Mouse (Mus musculus): Measurements from ENCODE around the gene Capza2.
"Not testable (repeated sequence)": the region's sequence is repeated elsewhere in the genome, so short reads cannot be mapped to it uniquely, and the experiment has no call there.

Gene Capza2

DNA sequence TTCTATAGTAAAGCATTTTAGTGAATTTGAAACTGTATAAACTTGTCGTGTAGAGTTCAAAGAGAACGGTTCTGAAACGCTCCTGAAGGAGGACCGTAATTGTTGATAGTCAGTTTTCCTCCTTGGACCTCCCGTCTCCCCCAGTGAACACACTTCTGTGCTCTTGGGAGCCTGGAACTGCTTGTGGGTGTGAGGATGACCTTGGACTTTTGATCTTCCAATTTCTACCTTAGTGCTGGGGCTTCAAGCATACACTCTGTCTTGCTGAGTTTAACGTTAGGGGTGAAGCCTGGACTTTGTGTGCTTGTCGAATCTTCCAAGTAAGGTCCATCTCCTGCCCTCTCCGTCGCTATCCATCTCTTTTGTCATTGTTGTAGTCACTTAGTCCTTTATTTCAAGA is 4.0 kb downstream of the Capza2 start:
- DNase-seq (ENCODE audit: low spot score in 2 of 2): no peak

DNA sequence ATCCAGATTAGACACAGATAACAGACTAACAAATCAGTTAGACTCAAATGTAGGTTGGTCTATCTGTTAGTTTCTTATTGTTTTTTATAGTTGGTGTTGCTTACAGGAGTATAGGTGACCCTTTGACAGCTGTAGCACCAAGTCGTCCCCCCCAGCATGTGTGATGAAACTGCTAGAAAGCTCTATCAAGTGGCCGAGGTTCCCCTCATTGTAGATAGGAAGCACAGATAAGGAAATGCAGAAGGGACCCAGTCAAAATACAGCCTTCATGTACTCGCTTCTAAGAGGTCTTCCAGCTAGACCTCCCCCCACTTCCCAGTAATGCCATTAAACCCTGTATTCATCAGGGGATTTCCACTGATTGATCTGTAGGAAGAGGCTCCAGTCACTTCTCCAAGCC is 6.7 kb downstream of the Capza2 start:
- no peak for DNase-seq (ENCODE audit: low spot score in 2 of 2)

DNA sequence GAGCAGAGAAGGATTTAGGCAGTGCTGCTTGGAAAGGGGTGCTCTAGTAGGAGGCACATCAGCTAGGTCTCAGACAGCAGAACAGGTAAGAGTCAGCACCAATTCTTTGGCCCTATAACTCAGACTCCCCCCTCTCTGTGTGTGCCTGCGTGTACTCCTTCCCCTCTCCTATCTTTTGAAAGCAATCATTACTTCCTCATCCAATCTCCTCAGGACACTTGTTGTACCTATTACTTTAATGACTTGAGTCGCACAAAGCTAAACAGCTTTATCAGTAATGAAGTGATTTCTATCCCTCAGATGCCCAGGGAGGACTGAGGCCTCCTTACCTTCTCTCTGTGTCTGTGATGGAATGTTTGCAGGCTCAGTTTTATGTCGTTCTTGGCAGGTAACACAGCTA is 10.1 kb downstream of the Capza2 start:
- no peak for DNase-seq (ENCODE audit: low spot score in 2 of 2)

DNA sequence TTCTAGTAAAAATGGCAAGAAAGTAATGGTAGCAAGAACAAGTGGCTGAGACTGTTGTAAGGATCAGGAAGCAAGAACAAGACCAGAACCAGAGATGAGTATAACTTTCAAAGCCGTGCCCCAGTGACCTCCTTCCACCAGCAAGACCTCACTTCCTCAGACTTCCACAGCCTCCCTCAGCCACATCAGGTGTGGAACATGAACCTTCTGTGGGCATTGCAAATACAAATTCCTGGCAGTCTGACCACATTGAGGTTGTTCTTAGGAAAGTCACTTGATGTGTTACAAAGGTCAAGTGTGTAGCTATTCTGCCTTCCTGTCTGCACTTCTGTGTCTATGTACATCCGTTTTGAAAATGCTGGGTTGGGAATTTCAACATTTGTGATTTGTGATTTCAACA is 16.1 kb downstream of the Capza2 start:
- DNase-seq (ENCODE audit: low spot score in 2 of 2): no peak

DNA sequence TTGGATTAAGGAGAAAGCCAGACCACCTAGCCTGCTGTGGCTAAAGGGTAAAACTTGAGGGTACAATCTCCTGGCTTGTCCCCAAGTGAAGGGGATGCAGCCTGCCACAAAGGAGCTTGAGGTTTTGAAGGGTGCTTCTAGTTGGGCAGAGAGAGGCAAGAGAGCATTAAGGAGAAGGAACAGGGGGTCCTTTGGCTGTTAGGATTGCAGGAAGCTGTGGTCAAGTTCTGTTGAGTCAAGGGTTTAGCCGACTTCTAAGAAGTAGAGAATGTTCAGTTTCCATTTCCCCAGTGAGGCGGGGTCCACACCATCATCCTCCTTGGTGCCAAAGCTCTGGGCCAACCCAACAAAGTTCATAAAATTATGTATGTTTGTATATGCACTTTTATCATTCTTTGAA is 19.0 kb downstream of the Capza2 start:
- no peak for DNase-seq (ENCODE audit: low spot score in 2 of 2)

DNA sequence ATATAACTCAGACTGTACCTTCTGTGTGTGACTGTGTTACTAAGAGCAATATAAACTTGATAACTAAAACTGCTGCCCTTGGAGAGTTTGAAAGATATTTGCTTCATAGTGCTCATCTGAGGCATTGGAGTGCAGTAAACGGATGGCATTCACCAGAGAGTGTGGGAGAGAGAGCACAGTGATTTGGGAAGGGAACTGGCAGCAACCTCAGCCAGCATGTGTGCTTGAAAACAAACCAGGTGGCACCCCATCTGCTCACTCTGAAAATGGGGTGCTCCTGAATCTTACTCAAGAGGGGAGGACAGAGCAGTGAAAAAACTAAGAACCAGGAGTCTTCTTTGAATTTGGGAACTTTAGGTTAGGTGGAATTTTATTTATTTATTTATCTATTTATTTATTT is 21.3 kb downstream of the Capza2 start:
- no peak for DNase-seq (ENCODE audit: low spot score in 2 of 2)

DNA sequence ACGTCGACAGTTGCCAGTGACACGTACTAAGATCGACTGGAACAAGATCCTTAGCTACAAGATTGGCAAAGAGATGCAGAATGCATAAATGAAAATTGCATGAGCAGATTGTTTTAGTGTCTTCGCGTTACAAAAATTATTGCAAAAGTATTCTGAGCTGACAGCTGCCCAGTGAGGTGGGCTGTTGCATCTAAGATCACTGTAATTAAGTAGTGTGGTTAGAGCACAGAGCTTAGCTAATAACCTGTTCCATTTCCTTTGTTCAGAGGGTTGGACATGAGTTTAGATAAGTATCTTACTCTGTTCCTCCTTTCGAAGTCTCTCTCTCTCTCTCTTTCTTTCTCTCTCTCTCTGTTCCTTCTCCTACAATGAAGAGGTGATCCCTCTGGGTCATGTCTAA is 29.3 kb downstream of the Capza2 start:
- DNase-seq (ENCODE audit: low spot score in 2 of 2): no peak

DNA sequence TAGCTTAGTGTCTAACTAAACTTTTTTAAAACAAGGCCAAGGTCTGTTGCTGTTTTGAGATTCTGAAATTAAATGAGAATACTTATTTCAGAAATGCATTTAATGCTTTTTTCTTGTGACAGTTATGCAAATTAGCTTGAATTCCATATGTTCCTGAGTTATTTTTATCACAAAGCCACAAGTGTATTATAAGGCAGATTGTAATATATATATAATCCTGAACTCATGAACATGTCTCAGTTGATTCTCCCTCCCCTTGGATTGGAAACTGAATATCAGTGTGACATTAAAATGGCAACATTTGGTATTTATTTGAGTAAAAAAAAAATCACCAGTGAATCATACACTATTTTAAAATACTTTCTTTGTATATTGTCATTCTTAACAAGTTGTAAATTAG is 30.0 kb downstream of the Capza2 start:
- no peak for DNase-seq (ENCODE audit: low spot score in 2 of 2)

DNA sequence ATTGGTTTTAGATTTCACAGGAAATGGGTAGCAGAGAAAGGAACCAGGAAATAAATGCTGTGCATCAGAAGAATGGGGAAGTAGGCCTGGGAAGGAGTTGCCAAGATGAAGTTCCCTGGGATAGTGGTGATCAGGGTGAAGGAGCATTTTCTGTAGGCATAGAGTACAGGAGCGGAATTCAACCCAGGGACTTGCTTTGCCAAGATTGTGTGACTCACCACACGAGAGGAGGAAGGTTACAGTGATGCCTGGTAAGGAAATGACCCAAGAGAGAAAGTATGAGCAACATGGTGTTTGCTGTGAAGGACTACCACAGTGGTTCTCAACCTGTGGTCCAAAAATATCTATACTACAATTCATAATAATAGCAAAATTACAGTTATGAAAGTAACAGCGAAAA is 31.8 kb downstream of the Capza2 start:
- DNase-seq (ENCODE audit: low spot score in 2 of 2): no peak

DNA sequence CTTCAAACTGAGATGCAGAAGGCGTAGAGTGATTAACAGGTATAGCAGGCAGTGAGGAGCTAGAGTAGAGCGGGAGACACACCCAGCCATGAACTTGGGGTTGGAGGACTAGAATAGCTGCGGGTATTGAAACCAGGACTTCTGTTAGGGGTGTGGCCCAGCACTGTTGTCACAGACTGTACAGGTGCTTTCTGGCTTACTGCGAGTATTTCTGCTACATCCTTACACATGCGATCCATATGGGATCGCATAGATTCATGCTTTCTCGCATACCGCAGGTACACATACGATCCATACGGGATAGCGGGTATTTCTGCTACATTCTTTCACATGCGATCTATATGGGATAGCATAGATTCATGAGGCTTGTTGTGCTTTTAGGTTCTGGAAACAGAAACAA is 32.3 kb downstream of the Capza2 start:
- DNase-seq (ENCODE audit: low spot score in 2 of 2): no peak

DNA sequence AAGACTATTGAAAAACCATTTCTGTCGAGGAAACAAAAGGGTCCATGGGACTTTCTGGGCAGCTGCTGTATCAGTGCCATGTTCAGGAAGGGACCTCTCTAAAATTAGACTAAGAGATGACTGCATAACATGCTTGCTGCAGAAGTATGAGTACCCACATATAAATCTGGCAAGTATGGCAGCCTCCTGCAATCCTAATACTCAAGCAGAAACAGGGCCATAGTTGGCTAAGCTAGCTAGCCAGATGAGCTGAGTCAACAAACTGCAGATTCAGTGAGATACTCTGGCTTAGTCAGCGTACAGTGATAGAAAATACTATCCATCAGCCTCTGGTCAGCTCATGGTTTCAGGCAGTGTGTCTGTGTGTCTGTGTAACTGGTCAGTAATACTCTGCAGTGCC is 33.8 kb downstream of the Capza2 start:
- DNase-seq (ENCODE audit: low spot score in 2 of 2): no peak

DNA sequence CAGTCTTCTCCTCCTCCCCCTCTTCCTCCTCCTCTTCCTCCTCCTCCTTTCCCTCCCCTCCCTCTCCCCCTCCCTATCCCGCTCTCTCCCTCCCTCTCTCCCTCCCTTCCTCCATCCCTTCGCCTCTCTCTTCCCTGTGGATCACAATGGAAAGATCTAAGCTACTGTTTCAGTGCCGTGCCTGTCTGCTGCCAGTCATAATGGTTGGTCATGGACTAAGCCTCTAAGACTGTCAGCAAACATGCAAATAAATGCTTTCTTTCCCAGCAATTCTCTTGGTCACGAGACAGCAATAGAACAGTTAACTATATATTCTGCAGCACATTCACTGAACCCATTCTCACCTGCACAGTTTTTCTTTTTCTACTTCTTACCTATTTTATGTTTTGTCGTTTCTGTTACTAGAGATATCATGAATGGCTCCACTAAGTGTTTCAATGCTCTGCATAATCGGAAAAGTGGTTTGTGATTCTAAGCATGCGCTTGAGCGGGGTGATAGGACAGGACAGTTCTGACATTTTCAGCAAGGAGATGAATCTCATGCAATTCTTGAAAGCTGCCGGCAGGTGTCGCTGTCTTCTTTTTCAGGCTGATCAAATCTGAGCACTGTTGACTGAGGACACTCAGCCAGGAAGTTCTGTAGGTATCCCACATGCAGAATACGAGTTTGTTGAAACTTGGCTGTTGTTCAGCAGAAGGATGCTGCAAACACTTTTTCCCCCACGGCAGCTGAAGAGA is 39.2 kb downstream of the Capza2 start:
- peak; percentile 26 to 39 for DNase-seq (ENCODE audit: low spot score in 2 of 2)

DNA sequence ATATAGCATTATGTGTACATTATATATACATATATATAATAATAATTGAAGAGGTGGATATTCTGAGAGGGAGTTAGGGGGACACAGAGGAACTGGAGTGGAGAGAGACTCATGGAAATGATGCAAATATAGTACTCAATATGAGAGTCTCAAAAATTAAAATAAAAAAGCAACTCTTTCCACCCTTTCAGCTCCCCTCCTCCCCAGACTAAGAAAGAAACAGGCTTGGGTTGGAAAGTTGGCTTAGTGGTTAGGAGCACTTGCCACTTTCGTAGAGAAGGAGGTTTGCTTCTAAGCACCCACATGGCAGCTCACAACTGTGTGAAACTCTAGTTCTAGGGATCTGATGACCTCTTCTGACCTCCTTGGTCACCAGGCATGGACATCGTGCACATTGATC is 41.0 kb downstream of the Capza2 start:
- no peak for DNase-seq (ENCODE audit: low spot score in 2 of 2)

DNA sequence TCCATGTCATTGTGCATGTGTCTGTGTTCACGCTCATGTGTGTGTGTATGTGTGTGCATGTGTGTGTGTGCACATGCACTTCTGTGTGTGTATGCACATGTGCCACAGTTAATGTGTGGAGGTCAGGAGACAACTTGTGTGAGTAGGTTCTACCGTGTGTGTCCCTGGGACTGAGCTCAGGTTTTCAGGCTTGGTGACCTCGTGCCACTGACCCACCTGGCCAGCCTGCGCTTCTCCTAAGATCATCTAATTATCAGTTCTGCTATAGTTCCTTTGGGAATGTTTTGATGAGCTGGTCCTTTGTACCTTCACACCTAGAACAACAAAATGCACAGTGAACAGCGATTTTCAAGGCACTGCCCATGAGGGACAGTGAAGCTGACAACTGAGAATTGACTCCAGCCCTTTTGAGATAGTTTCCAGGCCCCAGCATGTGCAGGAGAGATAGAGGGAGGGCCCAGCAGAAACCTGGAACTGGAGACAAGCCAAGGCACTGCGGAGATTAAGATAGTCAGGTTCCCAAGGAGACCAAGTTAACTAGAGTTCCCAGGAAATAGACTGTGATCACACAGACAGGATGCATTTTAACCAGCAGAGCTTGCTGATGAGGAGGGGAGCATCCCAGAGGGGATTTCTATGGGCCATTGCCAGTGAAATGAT is 44.4 kb downstream of the Capza2 start:
- DNase-seq (ENCODE audit: low spot score in 2 of 2): no peak

DNA sequence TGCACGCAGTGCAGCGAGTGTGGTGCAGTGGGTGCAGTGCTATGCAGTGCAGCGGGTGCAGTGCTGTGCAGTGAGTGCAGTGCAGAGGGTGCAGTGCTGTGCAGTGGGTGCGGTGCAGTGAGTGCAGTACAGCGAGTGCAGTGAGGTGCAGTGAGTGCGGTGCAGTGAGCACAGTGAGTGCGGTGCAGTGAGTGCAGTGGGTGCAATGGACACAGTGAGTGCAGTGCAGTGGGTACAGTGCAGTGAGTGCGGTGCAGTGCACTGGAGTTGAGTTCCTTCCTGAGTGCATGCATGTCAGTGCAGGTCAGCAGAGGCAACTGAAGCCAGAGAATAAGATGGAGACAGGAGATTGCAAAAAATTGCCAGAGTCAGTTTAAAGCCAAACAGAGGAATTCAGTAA is 45.8 kb downstream of the Capza2 start:
- no peak for DNase-seq (ENCODE audit: low spot score in 2 of 2)

DNA sequence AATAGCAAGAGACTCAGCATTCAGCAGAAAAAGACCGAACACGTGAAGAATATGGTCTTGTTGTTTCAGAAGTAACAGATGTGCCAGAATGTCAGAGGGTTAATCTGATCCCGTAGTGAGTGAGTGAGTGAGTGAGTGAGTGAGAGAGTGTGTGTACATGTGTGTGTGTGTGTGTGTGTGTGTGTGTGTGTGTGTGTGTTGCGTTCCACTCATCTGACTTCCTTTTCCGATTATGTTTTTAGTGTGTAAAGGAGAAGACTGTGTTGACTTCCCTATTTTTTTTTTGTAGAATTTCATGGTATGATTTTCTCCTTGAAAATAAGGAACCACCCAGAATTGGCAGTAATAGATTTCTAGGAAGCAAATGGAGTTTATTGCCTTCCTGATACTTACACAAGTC is 52.6 kb downstream of the Capza2 start:
- DNase-seq (ENCODE audit: low spot score in 2 of 2): no peak

DNA sequence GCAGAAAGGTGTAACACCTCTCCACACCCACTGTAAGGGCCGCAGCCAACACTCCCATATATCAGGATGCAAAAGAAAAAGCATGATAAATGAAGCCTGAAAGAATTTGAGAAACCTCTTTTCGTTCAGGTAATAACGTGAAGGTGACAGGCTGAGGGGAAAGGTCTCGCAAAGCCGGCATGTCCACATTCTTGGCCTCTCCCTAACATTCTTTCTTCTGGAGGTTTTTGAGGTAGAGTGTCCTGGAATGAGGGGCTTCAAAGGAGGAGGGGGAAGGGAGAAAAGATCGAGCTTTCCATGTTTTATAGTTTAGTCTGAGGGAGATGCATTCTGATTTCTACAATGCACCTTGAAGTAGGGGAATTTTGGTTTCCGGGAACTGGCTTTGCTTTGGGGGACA is 56.6 kb downstream of the Capza2 start, which contains the start of gene St7:
St7 (plus strand) TSS at position 287 of the 400 bp plus-strand sequence.
- DNase-seq (ENCODE audit: low spot score in 2 of 2): no peak

DNA sequence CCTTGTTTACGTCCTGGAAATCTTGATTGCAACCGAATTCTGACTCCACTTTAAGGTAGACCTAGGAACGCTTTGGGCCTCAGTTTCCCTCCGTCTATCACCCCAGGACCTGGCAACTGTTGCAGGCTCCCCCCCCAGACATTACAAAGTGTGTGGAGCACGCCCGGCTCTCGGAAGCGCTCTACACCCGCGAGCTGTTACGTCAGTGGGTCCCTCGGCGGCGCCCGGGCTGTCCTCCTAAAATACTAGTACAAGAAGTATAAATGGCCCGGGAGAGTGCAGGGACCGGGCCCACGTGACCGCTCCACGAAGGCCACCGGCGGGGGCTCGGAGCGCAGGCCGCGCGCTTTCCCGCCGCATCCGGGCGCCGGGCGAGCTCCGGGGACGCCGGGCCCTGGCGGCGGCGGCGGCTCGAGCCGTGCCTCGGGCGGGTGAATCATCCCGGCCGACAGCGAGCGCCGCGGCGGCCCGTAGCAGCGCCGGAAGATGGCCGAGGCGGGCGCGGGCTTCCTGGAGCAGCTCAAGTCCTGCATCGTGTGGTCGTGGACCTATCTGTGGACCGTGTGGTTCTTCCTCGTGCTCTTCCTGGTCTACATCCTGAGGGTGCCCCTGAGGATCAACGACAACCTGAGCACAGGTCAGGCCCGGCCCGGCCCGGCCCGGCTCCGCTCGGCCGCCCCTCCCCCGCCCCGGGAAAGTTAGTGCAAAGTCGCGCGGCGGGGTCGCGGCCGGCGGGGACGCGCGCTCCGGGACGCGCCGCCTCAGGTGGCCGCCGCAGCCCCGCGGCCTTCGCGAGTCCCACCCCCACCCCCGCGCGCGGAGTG is 57.9 kb downstream of the Capza2 start:
- DNase-seq (ENCODE audit: low spot score in 2 of 2): peak; percentile 57 to 73

DNA sequence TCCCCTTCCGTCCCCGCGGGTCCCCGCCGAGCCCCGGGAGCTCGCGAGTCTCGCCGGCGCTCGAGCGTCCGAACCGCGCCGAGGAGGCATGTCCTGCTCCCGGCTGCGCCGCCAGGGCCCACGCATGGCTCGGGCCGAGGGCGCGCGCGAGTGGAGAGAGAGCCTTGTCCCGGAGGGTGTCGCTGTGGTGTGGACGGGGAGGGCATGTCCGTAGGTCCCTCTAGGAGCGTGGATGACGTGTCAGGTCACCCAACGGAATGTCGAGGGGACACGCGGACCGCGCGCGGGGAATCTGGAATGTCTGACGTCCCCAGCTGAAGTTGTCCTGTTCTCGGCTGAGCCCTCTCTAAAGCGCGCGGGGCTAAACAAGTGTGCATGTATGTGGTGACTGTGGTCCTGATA is 58.5 kb downstream of the Capza2 start:
- peak; percentile 56 to 76 for DNase-seq (ENCODE audit: low spot score in 2 of 2)

DNA sequence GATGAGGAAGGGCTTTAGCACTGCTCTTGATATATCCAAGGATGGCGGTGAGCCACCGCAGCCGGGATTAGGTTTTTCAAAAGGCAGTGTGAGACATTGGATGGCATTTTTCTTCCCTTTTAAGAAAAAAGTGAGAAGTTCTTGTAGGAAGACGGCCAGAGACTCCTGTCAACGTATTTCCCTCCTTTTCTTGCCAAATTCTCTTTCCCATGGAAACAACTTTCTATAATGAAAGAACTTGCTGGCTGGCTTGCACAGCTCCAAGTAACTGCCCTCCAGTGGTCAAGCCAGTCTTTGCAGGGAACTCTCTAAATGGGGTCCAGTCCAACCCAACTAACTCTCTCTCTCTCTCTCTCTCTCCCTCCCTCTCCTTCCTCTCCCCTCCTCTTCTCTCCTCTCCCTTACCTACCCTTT is 60.3 kb downstream of the Capza2 start:
- peak; percentile 26 to 43 for DNase-seq (ENCODE audit: low spot score in 2 of 2)

DNA sequence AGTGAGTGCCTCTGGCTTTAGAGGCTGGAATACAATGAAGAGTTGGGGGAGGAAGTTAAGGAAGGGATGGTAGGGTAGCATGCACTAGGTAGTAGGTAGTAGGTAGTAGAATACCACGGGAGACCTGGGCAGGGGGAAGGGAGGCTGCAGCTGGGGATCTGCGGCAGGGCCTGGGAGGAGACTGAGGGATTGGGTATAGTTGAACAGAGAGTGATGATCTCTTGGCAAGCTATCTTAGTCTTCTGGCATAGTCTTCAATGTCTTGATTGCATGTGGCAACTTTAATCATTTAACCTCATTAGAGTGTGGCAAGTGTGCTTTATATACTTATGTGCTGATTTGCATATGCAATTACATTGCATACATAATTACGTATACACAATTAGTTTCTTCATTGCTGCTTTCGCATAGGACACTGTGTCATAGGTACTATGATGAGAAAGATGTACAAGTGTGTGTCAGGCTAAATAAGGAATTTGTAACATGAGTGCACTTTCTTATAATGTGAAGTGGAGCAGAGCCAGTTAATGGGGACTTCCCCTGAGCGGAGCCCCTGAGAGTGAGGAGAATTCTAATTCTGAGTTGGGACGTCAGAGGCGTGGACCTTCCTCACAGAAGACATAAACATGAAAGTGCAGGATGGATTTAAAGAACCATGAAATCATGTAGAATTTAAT is 65.0 kb downstream of the Capza2 start:
- no peak for DNase-seq (ENCODE audit: low spot score in 2 of 2)

DNA sequence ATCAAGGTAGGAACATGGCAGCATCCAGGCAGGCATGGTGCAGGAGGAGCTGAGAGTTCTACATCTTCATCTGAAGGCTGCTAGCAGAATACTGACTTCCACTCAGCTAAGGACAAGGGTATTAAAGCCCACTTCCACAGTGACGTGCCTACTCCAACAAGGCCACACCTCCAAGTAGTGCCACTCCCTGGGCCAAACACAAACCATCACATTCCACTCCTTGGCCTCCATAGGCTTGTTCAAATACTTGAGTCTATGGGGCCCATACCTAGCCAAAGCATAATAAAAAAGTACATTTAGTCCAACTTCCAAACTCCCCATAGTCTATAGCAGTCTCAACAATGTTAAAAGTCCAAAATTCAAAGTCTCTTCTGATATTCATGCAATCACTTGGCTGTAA is 68.0 kb downstream of the Capza2 start:
- DNase-seq (ENCODE audit: low spot score in 2 of 2): not testable (repeated sequence)
